Mouse (Mus musculus): ENCODE results near the gene 4930432M17Rik. TPM values are rescaled to one million over a fixed set of nuclear protein-coding genes. Genes with fewer than 3 reads are reported as not detected.

The 4930432M17Rik gene
- not detected in 2 replicates for polyA plus RNA-seq (2012; rRNA removed)
- not detected in 2 replicates for polyA plus RNA-seq (2014; fragmentation: Nextera tagmentation; extraction: Ambion mirVana)

DNA sequence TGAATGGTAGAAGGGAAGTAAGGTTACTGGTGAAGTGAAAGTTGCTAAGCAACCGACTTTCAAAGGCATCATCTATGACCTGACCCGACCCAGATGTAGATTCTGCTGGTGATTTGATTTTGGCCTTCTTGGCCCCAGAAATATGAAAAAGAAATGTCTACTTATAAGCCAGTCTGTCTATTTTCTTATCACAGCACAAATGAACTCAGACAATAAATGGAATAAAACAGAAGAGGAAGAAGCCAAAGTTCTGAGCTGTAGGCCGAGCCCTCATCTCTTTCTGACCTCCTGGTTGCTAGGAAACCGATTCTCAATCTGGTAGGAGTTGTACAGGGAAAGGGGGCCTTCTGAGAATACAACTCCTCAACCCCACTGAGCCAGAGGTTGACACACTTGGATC lies at the start of gene 4930432M17Rik:
TSS of gene 4930432M17Rik (plus strand) at position 301 of the 400 bp plus-strand sequence.
- Histone ChIP-seq H3K4me2 (replicated peaks; ENCODE audit: low read depth, low read length, severe bottlenecking) (no peak within 1 kb of the TSS), H3K4me3 (replicated peaks; ENCODE audit: low read length) (no peak within 1 kb of the TSS), H3K4me1 (ENCODE audit: control insufficient read depth, insufficient read depth, low read length) (peaks cover 4% of the 10 kb centered on the region; the same call in 1 of the 2 replicates), H3K27me3 (ENCODE audit: control insufficient read depth, insufficient read depth, low read length) (no peaks in the 10 kb centered on the region), H3K9ac (ENCODE audit: low read depth, low read length, severe bottlenecking) (no peak within 1 kb of the TSS), H3K36me3 (ENCODE audit: control insufficient read depth, insufficient read depth, low read length) (no peaks in the 10 kb centered on the region), H3K9me3 (ENCODE audit: control insufficient read depth, low read length) (no peaks in the 10 kb centered on the region), H3K27ac (replicated peaks; ENCODE audit: low read depth, low read length) (no peak within 1 kb of the TSS)
- WGBS, result 77% methylated on average over 4 of the region's 4 CpGs
- TF ChIP-seq POLR2A (IDR thresholded peaks at IDR 0.05; ENCODE audit: borderline replicate concordance, extremely low read depth, insufficient read depth, insufficient read length), result no peak
- no peak for ATAC-seq (ENCODE audit: low FRiP score, low read depth)
- no peak for DNase-seq (ENCODE audit: low spot score)

GRCm38 (mm10) chr3:121625662-121626061 lies 44.9 kb upstream of the 4930432M17Rik start:
- H3K27ac ChIP-seq (replicated peaks; ENCODE audit: low read depth, low read length), result no peak overlapping the region
- no peak overlapping the region for H3K4me3 ChIP-seq (replicated peaks; ENCODE audit: low read length)
- H3K27me3 ChIP-seq (ENCODE audit: control insufficient read depth, insufficient read depth, low read length), result no peaks in the 10 kb centered on the region
- no peak overlapping the region for H3K4me2 ChIP-seq (replicated peaks; ENCODE audit: low read depth, low read length, severe bottlenecking)
- ATAC-seq (ENCODE audit: low FRiP score, low read depth) (no peak), DNase-seq (ENCODE audit: low spot score) (no peak)
- no peak for TF ChIP-seq POLR2A (IDR thresholded peaks at IDR 0.05; ENCODE audit: borderline replicate concordance, extremely low read depth, insufficient read depth, insufficient read length)
- 86% methylated on average over 2 of the region's 2 CpGs for WGBS
- no peak overlapping the region for H3K9ac ChIP-seq (ENCODE audit: low read depth, low read length, severe bottlenecking)
- no peaks in the 10 kb centered on the region for H3K9me3 ChIP-seq (ENCODE audit: control insufficient read depth, low read length)
- no peaks in the 10 kb centered on the region for H3K36me3 ChIP-seq (ENCODE audit: control insufficient read depth, insufficient read depth, low read length)
- H3K4me1 ChIP-seq (ENCODE audit: control insufficient read depth, insufficient read depth, low read length), result no peaks in the 10 kb centered on the region

DNA sequence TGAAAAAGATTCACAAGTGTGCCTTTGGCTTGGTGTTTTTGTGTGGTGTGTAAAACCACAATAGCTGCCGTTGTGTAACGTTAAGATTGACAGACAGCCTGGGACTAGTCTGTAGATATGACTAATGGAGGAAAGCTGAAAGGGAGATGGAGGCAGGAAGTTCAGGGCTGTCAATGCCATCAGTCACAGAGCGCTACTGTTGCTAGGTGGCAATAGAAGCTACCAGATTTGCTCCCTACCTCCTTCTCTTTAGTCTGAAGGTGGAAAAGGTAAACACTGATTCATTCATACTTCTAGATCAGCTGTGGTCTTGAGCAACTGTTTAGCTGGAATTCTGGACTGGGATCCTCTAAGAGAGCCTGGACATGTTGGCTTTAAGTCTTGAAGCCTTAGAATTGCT lies 44.3 kb upstream of the 4930432M17Rik start:
- 97% methylated on average over 3 of the region's 3 CpGs for WGBS
- no peak for DNase-seq (ENCODE audit: low spot score)
- H3K4me1 ChIP-seq (ENCODE audit: control insufficient read depth, insufficient read depth, low read length), result no peaks in the 10 kb centered on the region
- no peaks in the 10 kb centered on the region for H3K27me3 ChIP-seq (ENCODE audit: control insufficient read depth, insufficient read depth, low read length)
- H3K9ac ChIP-seq (ENCODE audit: low read depth, low read length, severe bottlenecking), result no peak overlapping the region
- H3K27ac ChIP-seq (replicated peaks; ENCODE audit: low read depth, low read length), result no peak overlapping the region
- no peak overlapping the region for H3K4me2 ChIP-seq (replicated peaks; ENCODE audit: low read depth, low read length, severe bottlenecking)
- TF ChIP-seq POLR2A (IDR thresholded peaks at IDR 0.05; ENCODE audit: borderline replicate concordance, extremely low read depth, insufficient read depth, insufficient read length), result no peak
- H3K4me3 ChIP-seq (replicated peaks; ENCODE audit: low read length), result no peak overlapping the region
- H3K36me3 ChIP-seq (ENCODE audit: control insufficient read depth, insufficient read depth, low read length), result no peaks in the 10 kb centered on the region
- ATAC-seq (ENCODE audit: low FRiP score, low read depth), result no peak
- H3K9me3 ChIP-seq (ENCODE audit: control insufficient read depth, low read length), result no peaks in the 10 kb centered on the region

- Histone ChIP-seq H3K27me3 (ENCODE audit: control insufficient read depth, insufficient read depth, low read length) (no peaks in the 10 kb centered on the region), H3K4me3 (replicated peaks; ENCODE audit: low read length) (no peak overlapping the region), H3K4me2 (replicated peaks; ENCODE audit: low read depth, low read length, severe bottlenecking) (no peak overlapping the region), H3K27ac (replicated peaks; ENCODE audit: low read depth, low read length) (no peak overlapping the region), H3K9me3 (ENCODE audit: control insufficient read depth, low read length) (no peaks in the 10 kb centered on the region), H3K36me3 (ENCODE audit: control insufficient read depth, insufficient read depth, low read length) (no peaks in the 10 kb centered on the region), H3K4me1 (ENCODE audit: control insufficient read depth, insufficient read depth, low read length) (no peaks in the 10 kb centered on the region), H3K9ac (ENCODE audit: low read depth, low read length, severe bottlenecking) (no peak overlapping the region)
- WGBS, result 46% methylated on average over 3 of the region's 3 CpGs
- no peak for TF ChIP-seq POLR2A (IDR thresholded peaks at IDR 0.05; ENCODE audit: borderline replicate concordance, extremely low read depth, insufficient read depth, insufficient read length)
- no peak for DNase-seq (ENCODE audit: low spot score)
- ATAC-seq (ENCODE audit: low FRiP score, low read depth), result no peak
These were observed 42.3 kb upstream of the 4930432M17Rik start for GRCm38 (mm10) chr3:121628245-121628644.

DNA sequence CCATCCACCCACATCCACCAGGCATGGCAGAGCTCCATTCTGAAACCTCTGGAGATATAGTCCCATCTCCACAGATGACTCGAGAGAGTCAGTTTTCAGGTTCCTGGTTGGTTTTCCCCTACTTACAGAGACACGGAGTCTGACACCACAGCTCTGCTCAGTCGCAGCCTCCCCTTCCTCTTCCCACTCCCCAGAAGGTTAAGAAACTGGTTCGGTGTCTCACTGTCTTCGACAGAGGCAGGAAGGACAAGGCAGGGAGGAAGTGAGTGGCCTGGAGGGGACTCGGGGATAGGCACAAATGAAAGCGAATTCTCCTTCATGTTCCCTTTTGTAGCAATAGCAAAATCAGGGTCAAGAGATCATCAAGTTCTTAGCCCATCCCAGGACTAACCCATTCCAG lies 39.9 kb upstream of the 4930432M17Rik start:
- TF ChIP-seq POLR2A (IDR thresholded peaks at IDR 0.05; ENCODE audit: borderline replicate concordance, extremely low read depth, insufficient read depth, insufficient read length), result no peak
- H3K9me3 ChIP-seq (ENCODE audit: control insufficient read depth, low read length), result no peaks in the 10 kb centered on the region

DNA sequence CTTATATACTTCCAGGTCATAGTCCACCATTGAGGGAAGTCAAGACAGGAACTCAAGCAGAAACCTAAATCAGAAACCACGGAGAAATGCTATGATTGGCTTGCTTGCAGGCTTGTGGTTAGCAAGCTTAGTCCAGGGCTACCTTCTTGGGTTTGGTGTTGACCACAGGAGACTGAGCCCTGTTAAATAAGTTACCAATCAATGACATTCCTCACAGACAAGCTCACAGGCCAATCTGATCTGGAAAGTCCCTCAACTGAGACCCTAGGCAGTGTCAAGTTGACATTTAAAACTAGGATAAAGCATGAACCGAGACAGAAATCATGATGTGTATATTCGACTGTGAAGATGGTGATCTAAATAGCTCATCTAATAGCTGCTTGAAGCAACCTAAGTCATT lies 35.6 kb upstream of the 4930432M17Rik start:
- DNase-seq (ENCODE audit: low spot score) (no peak), ATAC-seq (ENCODE audit: low FRiP score, low read depth) (no peak)
- no peaks in the 10 kb centered on the region for H3K27me3 ChIP-seq (ENCODE audit: control insufficient read depth, insufficient read depth, low read length)
- H3K4me1 ChIP-seq (ENCODE audit: control insufficient read depth, insufficient read depth, low read length), result 0 out of 2 replicates have a peak, but pooled peaks cover 6% of the 10 kb centered on the region
- H3K27ac ChIP-seq (replicated peaks; ENCODE audit: low read depth, low read length), result no peak overlapping the region
- no peak overlapping the region for H3K4me2 ChIP-seq (replicated peaks; ENCODE audit: low read depth, low read length, severe bottlenecking)
- no peak overlapping the region for H3K4me3 ChIP-seq (replicated peaks; ENCODE audit: low read length)
- WGBS, result 85% methylated on average over 3 of the region's 3 CpGs
- no peak for TF ChIP-seq POLR2A (IDR thresholded peaks at IDR 0.05; ENCODE audit: borderline replicate concordance, extremely low read depth, insufficient read depth, insufficient read length)
- H3K9me3 ChIP-seq (ENCODE audit: control insufficient read depth, low read length), result no peaks in the 10 kb centered on the region
- H3K36me3 ChIP-seq (ENCODE audit: control insufficient read depth, insufficient read depth, low read length), result no peaks in the 10 kb centered on the region
- no peak overlapping the region for H3K9ac ChIP-seq (ENCODE audit: low read depth, low read length, severe bottlenecking)

More for the DNA sequence above, 39.9 kb upstream of the 4930432M17Rik start:
- 78% methylated on average over 7 of the region's 7 CpGs for WGBS
- no peak overlapping the region for H3K27ac ChIP-seq (replicated peaks; ENCODE audit: low read depth, low read length)
- H3K4me2 ChIP-seq (replicated peaks; ENCODE audit: low read depth, low read length, severe bottlenecking), result no peak overlapping the region
- H3K36me3 ChIP-seq (ENCODE audit: control insufficient read depth, insufficient read depth, low read length), result no peaks in the 10 kb centered on the region
- no peak overlapping the region for H3K4me3 ChIP-seq (replicated peaks; ENCODE audit: low read length)
- no peaks in the 10 kb centered on the region for H3K27me3 ChIP-seq (ENCODE audit: control insufficient read depth, insufficient read depth, low read length)
- no peak overlapping the region for H3K9ac ChIP-seq (ENCODE audit: low read depth, low read length, severe bottlenecking)
- DNase-seq (ENCODE audit: low spot score) (no peak), ATAC-seq (ENCODE audit: low FRiP score, low read depth) (no peak)
- 0 out of 2 replicates have a peak, but pooled peaks cover 2% of the 10 kb centered on the region for H3K4me1 ChIP-seq (ENCODE audit: control insufficient read depth, insufficient read depth, low read length)

Measured in limb, embryonic 14.5 days (tissue).